Mouse (Mus musculus) small intestine, adult 2 months (tissue): ENCODE measurements around the gene Nudt8.

Experiments used
- CTCF ChIP-seq: fragments of 200-500 bp; IDR thresholded peaks from 2 replicates; pipeline ENCODE4 v1.5.1; 2012; ENCODE audit warnings: low read depth, mild to moderate bottlenecking, control low read depth, inconsistent platforms, low read length, moderate library complexity, mixed read lengths; ENCODE audit not compliant: insufficient replicate concordance, insufficient read length; ENCODE audit errors: extremely low read depth
- POLR2A ChIP-seq: fragments of 200-500 bp; IDR thresholded peaks from 2 replicates; pipeline ENCODE4 v1.6.1; 2012; ENCODE audit warnings: low read depth, mild to moderate bottlenecking, control low read depth, inconsistent platforms, low read length, moderate library complexity

DNA sequence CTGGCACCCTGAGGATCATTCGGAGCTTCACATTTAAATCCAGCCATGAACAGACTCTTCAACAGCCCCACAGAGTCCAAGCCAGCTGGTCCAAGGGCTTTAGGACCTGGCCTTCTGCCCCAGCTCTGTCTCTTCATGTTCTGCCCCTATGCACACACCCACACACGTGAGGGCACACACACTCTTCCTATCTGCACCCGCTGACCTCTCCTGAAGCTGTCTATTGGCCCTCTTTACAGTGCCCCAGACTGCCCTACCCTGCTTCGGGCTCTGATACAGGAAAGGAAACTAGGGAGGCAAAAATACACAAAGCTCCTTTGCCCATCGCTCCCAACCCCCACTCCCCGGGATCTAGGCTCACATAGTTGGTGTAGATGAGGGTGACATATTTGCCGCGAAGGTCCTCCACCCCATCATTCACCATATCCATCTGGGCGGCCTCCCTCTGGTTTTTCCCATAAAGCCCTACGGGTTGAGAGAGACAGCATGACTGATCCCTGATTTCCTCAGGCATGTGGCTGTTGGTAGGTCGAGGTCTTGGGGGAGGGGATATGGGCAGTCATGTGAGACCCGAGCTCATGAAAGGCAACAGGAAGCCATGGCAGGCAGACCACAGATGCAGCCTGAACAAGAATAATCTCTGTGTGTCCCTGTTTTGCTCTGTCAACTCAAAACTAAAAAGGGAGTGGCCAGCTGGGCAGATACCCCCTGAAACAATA lies 36.1 kb downstream of the Nudt8 start:
- no peak for TF ChIP-seq CTCF
- 0 out of 2 replicates have a peak, but pooled peaks have one; percentile 29 for TF ChIP-seq POLR2A
